Mouse (Mus musculus) CH12.LX (cell line): ENCODE results near the gene Lrch4.

Experiments
- KAT2A ChIP-seq: IDR thresholded peaks from 2 replicates; pipeline ENCODE4 v1.6.1; 2012; ENCODE audit warnings: low read length, improper control_type of control experiment, inconsistent platforms; ENCODE audit not compliant: insufficient replicate concordance
- NELFE ChIP-seq: IDR thresholded peaks from 2 replicates; pipeline ENCODE4 v1.6.1; 2011; ENCODE audit warnings: low read depth, low read length, improper control_type of control experiment

DNA sequence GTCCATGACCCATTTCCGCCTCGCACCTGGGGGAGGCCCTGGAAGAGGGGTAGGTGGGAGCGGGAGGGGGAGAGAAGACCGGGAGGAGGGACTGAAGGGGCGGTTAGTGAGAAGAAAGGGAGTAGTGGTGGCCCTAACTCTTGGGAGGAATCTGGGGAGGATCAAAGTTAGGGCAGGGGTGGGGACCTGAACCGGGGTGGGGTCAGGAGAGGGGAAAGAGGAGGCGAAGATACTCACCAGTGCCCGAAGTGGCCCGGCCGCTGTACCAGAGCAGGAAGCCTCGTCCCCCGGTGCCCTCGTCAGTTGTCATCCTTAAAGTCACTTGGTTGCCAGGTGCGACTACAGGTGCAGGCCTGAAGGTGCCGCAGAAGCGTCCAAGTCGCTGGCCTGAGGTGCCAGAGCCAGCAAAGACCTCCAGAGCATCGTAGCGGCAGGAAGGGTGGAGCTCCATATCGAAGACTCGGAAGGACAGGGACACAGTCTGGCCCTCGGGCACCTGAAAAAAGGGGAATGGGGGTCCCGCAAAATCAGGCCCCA, 20.2 kb upstream of the Lrch4 start:
- no peak for TF ChIP-seq NELFE
- TF ChIP-seq KAT2A, result no peak
